Mouse (Mus musculus): Measurements from ENCODE around the gene Gm20388.

GRCm38 (mm10) chr8:121326164-121326910 lies 1415.7 kb downstream of the Gm20388 start:
- TF ChIP-seq POLR2A (IDR thresholded peaks at IDR 0.05; ENCODE audit: borderline replicate concordance, insufficient read depth, low read length) (no peak), CTCF (IDR thresholded peaks at IDR 0.05; ENCODE audit: borderline replicate concordance, insufficient read depth, low read depth, low read length) (no peak)
